Mouse (Mus musculus): ENCODE measurements around the gene Nrxn3.

The Nrxn3 gene

GRCm38 (mm10) chr12:89073167-89073743 is 350.6 kb downstream of the Nrxn3 start:
- DNase-seq = no peak

- no peak for DNase-seq
Observed at GRCm38 (mm10) chr12:89074551-89075295, 352.0 kb downstream of the Nrxn3 start.

GRCm38 (mm10) chr12:89093806-89094479 is 371.3 kb downstream of the Nrxn3 start:
- no peak for DNase-seq

- no peak for DNase-seq
Observed at GRCm38 (mm10) chr12:89097561-89097960, 374.9 kb downstream of the Nrxn3 start.

GRCm38 (mm10) chr12:89106029-89106733 is 383.5 kb downstream of the Nrxn3 start:
- peak; percentile 74 for DNase-seq

GRCm38 (mm10) chr12:89106881-89107584 is 384.4 kb downstream of the Nrxn3 start:
- peak; percentile 42 for DNase-seq

GRCm38 (mm10) chr12:89109779-89110335 is 387.2 kb downstream of the Nrxn3 start:
- no peak for DNase-seq

- no peak for DNase-seq
Observed at GRCm38 (mm10) chr12:89128602-89129001, 405.9 kb downstream of the Nrxn3 start.

- DNase-seq = no peak
Observed at GRCm38 (mm10) chr12:89129139-89129907, 406.6 kb downstream of the Nrxn3 start.

GRCm38 (mm10) chr12:89134333-89134732 is 411.7 kb downstream of the Nrxn3 start:
- DNase-seq = peak; percentile 48

GRCm38 (mm10) chr12:89134774-89135307 is 412.2 kb downstream of the Nrxn3 start:
- DNase-seq = no peak

- DNase-seq = no peak
Observed at GRCm38 (mm10) chr12:89148974-89149411, 426.3 kb downstream of the Nrxn3 start.

GRCm38 (mm10) chr12:89149455-89149854 is 426.8 kb downstream of the Nrxn3 start:
- DNase-seq = no peak

GRCm38 (mm10) chr12:89156086-89156757 is 433.5 kb downstream of the Nrxn3 start:
- DNase-seq = peak; percentile 20

- peak; percentile 42 for DNase-seq
Observed at GRCm38 (mm10) chr12:89159353-89159752, 436.7 kb downstream of the Nrxn3 start.

- no peak for DNase-seq
Observed at GRCm38 (mm10) chr12:89174306-89175159, 451.9 kb downstream of the Nrxn3 start.

- DNase-seq = no peak
Observed at GRCm38 (mm10) chr12:89179970-89180666, 457.4 kb downstream of the Nrxn3 start.

- DNase-seq = no peak
Observed at GRCm38 (mm10) chr12:89181157-89181561, 458.5 kb downstream of the Nrxn3 start.
